Mouse (Mus musculus): ENCODE results near the gene Dnajc5g.

DNA sequence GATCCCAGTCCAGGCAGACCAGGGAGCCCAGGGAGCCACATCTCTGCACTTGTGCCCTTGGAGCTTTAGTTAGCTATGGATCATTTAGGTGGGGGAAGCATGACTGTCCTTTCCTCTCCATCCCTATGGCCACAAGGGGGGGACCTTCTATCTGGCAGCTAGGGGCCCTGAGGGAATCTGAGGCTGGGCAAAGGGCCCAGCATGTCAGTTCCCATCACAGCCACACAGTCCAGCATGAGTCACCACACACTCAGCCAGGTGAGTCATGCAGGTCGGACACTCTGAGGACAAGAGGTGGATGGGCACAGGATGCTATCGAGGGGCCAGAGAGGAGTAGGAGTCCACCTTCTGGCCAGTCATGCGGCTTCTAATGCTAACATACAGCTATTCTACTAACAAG is 45.7 kb downstream of the Dnajc5g start:
- no peak for TF ChIP-seq GATA1 (IDR thresholded peaks at IDR 0.05; ENCODE audit: low read length)
- TF ChIP-seq TAL1 (IDR thresholded peaks at IDR 0.05; ENCODE audit: low read length) = no peak

Data from erythroblast, embryonic 14.5 days (primary cell).